Mouse (Mus musculus) intestine, embryonic 15.5 days (tissue): ENCODE results near the gene Mon1a. TPM values are rescaled to one million over a fixed set of nuclear protein-coding genes. Genes with fewer than 3 reads are reported as not detected.

Experiments used
- ATAC-seq: fragments of 200-750 bp; cut with Nextera tagmentation; 2 replicates; pipeline ENCODE4 v1.8.0; 2017; ENCODE audit warnings: moderate TSS enrichment, moderate library complexity
- H3K27ac ChIP-seq: fragments of 300-500 bp; sonication (generic); 2 replicates; pipeline ENCODE4 v1.5.1; 2015; ENCODE audit warnings: mild to moderate bottlenecking, inconsistent platforms
- H3K27me3 ChIP-seq: fragments of 300-500 bp; sonication (generic); replicated peaks from 2 replicates; pipeline ENCODE4 v1.6.1; 2015; ENCODE audit warnings: inconsistent platforms
- H3K36me3 ChIP-seq: fragments of 300-500 bp; sonication (generic); 2 replicates; pipeline ENCODE4 v1.6.1; 2015; ENCODE audit warnings: inconsistent platforms
- H3K4me1 ChIP-seq: fragments of 300-500 bp; sonication (generic); replicated peaks from 2 replicates; pipeline ENCODE4 v1.6.1; 2015; ENCODE audit warnings: inconsistent platforms
- H3K4me2 ChIP-seq: fragments of 300-500 bp; sonication (generic); replicated peaks from 2 replicates; pipeline ENCODE4 v1.6.1; 2015; ENCODE audit warnings: mild to moderate bottlenecking, inconsistent platforms
- H3K4me3 ChIP-seq: fragments of 300-500 bp; sonication (generic); replicated peaks from 2 replicates; pipeline ENCODE4 v1.5.1; 2015; ENCODE audit warnings: inconsistent platforms
- H3K9ac ChIP-seq: fragments of 300-500 bp; sonication (generic); 2 replicates; pipeline ENCODE4 v1.6.1; 2015; ENCODE audit warnings: inconsistent platforms
- H3K9me3 ChIP-seq: fragments of 300-500 bp; sonication (generic); 2 replicates; pipeline ENCODE4 v1.6.1; 2016; ENCODE audit warnings: inconsistent platforms
- WGBS: fragments of 180-500 bp; shearing (Covaris S2); methylation state at CpG from one replicate; pipeline ENCODE4 v1.1.7; 2015; 5-methylcytosine and 5-hydroxymethylcytosine counted together
- polyA plus RNA-seq: library from polyadenylated mRNA; unstranded; fragments of >200 nt; fragmentation: Nextera tagmentation; extraction: Ambion mirVana; gene quantifications from 2 replicates; pipeline ENCODE4 v1.2.1, GENCODE M21; 2015

The Mon1a gene
- polyA plus RNA-seq, 1 experiment from 2014 or later = 18.5 TPM

DNA sequence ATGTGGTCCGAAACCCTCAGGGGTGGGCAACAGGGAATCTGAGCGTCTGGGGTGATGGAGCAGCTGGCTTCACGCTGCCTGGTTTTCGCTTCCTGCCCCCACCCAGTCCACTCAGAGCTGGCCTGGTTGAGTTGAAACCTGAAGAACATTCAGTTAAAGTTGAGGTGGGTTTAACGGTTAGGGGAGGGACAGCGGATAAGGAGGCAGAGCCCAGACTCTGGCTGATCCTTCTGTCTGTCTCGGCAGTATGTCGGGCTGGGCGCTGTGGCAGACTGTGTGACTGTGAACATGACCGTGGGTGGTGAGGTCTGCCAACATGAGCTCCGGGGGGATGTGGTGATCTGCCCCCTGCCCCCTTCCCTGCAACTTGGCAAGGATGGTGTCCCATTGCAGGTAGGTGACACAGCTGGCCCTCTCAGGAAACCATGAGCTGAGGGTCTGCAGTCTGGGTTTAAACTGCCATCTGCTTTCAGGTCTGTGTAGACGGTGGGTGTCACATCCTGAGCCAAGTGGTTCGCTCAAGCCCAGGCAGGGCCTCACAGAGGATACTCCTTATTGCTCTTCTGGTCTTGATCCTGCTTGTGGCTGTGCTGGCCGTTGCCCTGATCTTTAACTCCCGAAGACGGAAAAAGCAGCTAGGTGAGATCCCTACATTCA lies 26.9 kb downstream of the Mon1a start:
- ATAC-seq = no peak
- 75% methylated on average over 16 of the region's 16 CpGs for WGBS
- H3K27me3 ChIP-seq = no peaks in the 10 kb centered on the region
- H3K4me2 ChIP-seq = no peak overlapping the region
- no peak overlapping the region for H3K9ac ChIP-seq
- peaks cover 4% of the 10 kb centered on the region for H3K4me1 ChIP-seq
- H3K4me3 ChIP-seq = no peak overlapping the region
- no peak overlapping the region for H3K27ac ChIP-seq
- H3K9me3 ChIP-seq = no peaks in the 10 kb centered on the region
- H3K36me3 ChIP-seq = peaks cover 23% of the 10 kb centered on the region

DNA sequence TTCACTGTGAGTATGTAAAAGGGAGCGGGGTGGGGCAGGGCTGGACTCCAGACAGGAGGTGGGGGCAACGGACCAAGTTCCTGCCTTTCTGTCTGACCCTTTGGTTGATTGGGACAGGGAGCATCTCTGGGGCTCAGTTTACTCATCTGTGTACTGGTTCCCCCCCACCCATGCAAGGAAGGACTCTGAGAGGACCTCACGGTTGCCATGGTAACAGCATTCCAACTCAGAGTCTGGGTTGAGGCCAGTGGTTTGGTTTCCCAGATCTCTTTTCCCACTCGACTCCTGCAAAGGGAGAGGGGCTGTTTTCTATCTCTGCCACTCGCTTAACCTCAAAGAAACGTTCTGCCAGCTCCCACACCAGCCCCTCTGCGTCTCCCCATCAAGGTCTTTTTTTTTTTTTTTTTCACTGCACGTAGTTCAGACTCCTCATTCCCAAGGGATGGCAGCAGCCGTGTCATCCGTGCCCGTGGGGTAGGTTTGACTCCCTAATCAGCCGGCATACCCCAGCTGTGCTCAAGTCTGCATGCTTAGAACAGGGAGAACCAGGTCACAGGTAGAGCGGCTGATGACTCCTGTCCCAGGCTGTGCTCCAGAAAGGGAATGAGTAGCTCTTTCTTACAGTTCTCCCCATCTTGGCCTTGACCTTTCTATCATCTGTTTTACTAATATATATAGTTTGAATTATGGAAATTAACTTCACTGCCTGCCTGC lies 30.1 kb downstream of the Mon1a start:
- H3K9ac ChIP-seq = no peak overlapping the region
- no peak overlapping the region for H3K4me2 ChIP-seq
- H3K27me3 ChIP-seq = no peaks in the 10 kb centered on the region
- H3K9me3 ChIP-seq = no peaks in the 10 kb centered on the region
- peak; percentile 40; the same call in 1 of the 2 replicates for ATAC-seq
- H3K4me1 ChIP-seq = peaks cover 4% of the 10 kb centered on the region
- no peak overlapping the region; the same call in 1 of the 2 replicates for H3K27ac ChIP-seq
- WGBS = 33% methylated on average over 13 of the region's 13 CpGs
- no peak overlapping the region for H3K4me3 ChIP-seq
- peaks cover 24% of the 10 kb centered on the region for H3K36me3 ChIP-seq

DNA sequence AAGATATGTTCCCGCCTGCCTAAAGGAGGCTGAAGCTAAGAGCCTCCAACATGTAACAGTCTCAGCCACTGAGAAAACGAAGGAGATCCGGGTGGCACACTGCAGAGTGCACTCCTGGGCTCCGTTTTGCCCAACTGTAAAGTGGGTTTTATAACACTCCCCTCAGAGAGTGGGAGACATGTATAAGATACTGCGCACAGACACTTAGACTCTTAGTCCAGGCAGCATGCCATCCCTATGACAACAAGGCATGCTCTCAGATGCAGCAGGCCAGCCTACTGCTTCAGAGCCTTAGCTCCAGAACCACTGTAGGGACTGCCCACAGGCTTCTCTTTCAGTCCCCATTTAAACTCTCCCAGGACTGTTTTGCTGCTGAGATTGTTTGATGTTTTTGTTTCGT lies 30.9 kb downstream of the Mon1a start:
- H3K9me3 ChIP-seq = no peaks in the 10 kb centered on the region
- no peak for ATAC-seq
- 77% methylated on average over 6 of the region's 6 CpGs for WGBS
- no peak overlapping the region for H3K4me2 ChIP-seq
- H3K27ac ChIP-seq = 0 out of 2 replicates have a peak overlapping the region, but pooled peaks have one; percentile 17
- H3K36me3 ChIP-seq = peaks cover 23% of the 10 kb centered on the region
- no peaks in the 10 kb centered on the region for H3K27me3 ChIP-seq
- H3K9ac ChIP-seq = no peak overlapping the region
- peaks cover 5% of the 10 kb centered on the region for H3K4me1 ChIP-seq
- H3K4me3 ChIP-seq = no peak overlapping the region

DNA sequence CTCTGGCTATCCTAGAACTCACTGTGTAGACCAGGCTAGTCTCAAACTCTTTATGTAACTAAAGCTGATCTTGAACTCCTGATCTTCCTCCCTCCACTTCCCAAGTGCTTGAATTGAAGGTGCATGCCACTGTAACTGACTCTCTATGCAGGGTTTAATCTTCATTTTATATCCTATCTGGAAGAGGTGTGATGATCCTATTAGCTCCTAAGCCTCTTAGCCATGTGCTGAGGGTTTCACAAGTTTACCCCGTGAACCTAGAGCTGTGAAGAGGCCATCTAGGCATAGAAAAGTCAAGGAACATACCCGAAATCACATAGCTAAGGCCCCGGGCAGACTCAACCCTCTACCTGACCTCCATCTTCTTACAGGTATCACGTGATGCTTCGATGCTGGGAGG lies 31.5 kb downstream of the Mon1a start:
- no peak for ATAC-seq
- H3K36me3 ChIP-seq = peaks cover 20% of the 10 kb centered on the region
- no peaks in the 10 kb centered on the region for H3K9me3 ChIP-seq
- H3K9ac ChIP-seq = no peak overlapping the region
- H3K4me2 ChIP-seq = no peak overlapping the region
- H3K27ac ChIP-seq = no peak overlapping the region
- H3K4me3 ChIP-seq = no peak overlapping the region
- peaks cover 7% of the 10 kb centered on the region for H3K4me1 ChIP-seq
- H3K27me3 ChIP-seq = no peaks in the 10 kb centered on the region
- 83% methylated on average over 5 of the region's 5 CpGs for WGBS

DNA sequence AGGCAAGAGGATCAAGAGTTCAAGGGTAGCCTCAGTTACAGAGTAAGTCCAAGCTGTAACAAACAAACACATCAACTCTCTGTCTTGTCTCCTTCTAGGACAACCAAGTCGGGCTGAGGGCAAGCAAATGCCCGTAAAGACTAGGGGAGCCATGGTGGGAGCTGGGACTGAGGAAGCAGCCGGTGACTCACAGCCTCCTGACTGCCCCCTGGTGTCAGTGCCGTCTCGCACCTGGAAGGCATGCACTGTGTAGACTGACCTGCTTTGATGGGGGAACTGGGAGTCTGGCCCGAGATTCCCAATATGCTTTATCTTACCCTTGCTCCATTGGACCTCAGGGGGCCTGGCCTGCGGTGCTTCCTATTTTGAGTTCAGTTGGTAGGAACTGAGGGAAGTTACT lies 35.1 kb downstream of the Mon1a start:
- no peak overlapping the region for H3K4me3 ChIP-seq
- 0 out of 2 replicates have a peak, but pooled peaks have one; percentile 54 for ATAC-seq

DNA sequence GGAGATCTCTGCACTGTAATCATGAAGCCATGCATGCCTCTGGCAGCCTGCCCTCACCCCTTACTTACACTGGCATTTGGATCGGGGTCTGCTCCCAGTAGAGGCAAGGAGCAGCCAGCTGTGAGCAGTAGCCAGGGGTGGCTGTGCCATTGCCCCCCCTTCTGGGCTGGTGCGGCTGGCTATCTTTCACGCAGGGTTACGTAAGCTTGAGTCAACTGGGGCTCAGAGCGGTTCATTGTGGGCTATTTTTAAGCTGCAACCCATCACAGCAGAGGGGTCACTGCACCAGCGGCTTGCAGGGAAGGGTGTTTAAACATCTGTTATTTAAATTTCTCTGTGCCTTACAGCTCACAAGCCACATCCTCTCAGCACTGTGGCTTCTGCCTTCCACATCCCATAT lies 36.0 kb downstream of the Mon1a start:
- WGBS = 38% methylated on average over 6 of the region's 6 CpGs
- Histone ChIP-seq H3K4me1 (peaks cover 12% of the 10 kb centered on the region), H3K36me3 (peaks cover 7% of the 10 kb centered on the region; the same call in 1 of the 2 replicates), H3K4me3 (no peak overlapping the region), H3K9ac (no peak overlapping the region), H3K27me3 (no peaks in the 10 kb centered on the region), H3K27ac (no peak overlapping the region), H3K4me2 (no peak overlapping the region), H3K9me3 (no peaks in the 10 kb centered on the region)
- ATAC-seq = no peak

More for the DNA sequence above, 35.1 kb downstream of the Mon1a start:
- Histone ChIP-seq H3K4me1 (peaks cover 5% of the 10 kb centered on the region), H3K27ac (no peak overlapping the region), H3K4me2 (no peak overlapping the region), H3K9ac (no peak overlapping the region), H3K9me3 (no peaks in the 10 kb centered on the region), H3K27me3 (no peaks in the 10 kb centered on the region), H3K36me3 (peaks cover 7% of the 10 kb centered on the region; the same call in 1 of the 2 replicates)
- WGBS = 37% methylated on average over 7 of the region's 7 CpGs

DNA sequence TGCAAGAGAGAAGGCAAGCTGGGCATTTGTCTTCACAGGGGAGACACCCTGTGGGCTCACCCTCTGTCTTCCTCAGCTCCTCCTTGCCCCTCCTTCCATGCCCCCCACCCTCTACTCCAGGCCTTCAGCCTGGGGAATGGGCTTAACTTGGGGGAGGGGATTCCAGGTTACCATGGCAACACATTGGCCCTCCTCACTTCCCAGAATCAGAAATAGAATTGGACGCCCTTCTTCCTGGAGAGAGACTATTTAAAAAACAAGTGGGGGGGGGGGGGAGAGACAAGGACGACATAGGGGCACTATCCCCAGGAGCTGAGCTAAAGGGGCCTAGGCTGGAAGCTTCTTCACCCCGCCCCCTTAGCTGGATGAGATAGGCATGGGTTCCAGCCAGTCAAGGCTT lies 37.3 kb downstream of the Mon1a start:
- 61% methylated on average over 3 of the region's 3 CpGs for WGBS
- no peak for ATAC-seq
- no peak overlapping the region for H3K9ac ChIP-seq

DNA sequence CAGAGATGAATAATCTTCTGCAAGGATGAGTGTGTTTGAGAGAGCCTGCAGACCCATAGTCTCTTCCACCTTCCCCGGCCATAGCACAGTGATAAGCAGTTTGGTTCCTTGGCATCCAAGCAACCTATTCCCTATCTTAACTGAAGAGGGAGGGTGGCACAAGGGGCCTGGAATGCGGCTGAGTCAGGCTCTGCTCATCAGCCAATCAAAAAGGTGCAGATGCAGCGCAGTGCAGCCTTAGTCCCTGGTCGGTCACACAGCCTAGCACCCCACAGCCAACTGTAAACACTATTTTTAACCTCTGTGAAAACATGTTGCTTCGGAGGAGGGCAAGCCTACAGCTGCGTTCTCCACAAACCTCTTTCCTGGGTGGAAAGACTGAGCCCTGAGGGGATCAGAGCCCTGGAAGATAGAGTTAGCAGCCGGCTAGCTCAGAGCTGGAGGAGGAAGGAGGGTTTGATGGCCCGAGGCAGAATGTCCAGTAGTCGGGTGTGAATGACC lies 39.0 kb downstream of the Mon1a start:
- no peaks in the 10 kb centered on the region for H3K27me3 ChIP-seq
- ATAC-seq = no peak
- H3K9ac ChIP-seq = no peak overlapping the region
- H3K27ac ChIP-seq = no peak overlapping the region
- H3K4me1 ChIP-seq = peaks cover 15% of the 10 kb centered on the region
- H3K4me3 ChIP-seq = no peak overlapping the region
- no peaks in the 10 kb centered on the region for H3K36me3 ChIP-seq
- WGBS = 41% methylated on average over 9 of the region's 9 CpGs
- H3K4me2 ChIP-seq = no peak overlapping the region
- no peaks in the 10 kb centered on the region for H3K9me3 ChIP-seq

More for the DNA sequence above, 37.3 kb downstream of the Mon1a start:
- Histone ChIP-seq H3K9me3 (no peaks in the 10 kb centered on the region), H3K4me3 (no peak overlapping the region), H3K4me1 (peaks cover 12% of the 10 kb centered on the region), H3K4me2 (no peak overlapping the region), H3K27ac (no peak overlapping the region), H3K27me3 (no peaks in the 10 kb centered on the region), H3K36me3 (peaks cover 7% of the 10 kb centered on the region; the same call in 1 of the 2 replicates)

DNA sequence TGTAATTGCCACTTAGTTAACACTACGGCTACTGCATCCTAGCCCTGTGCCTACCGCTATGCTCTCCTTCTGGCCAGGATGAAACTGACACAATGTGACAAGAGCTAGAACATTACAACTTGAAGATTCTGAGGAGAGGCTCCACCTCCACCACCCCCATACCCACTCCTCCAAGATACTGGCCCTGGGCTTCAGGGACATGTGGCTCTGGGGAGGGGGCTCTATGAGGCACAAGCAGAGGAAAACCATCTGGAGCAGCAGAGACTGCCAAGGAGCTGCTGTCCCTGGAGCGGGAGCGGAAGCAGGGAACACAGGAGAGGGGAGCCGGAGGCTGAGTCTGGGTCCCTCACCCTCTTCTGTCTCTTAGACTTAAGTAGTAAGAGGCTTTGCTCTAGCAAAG lies 39.8 kb downstream of the Mon1a start:
- H3K4me2 ChIP-seq = no peak overlapping the region
- no peak for ATAC-seq
- no peak overlapping the region for H3K27ac ChIP-seq
- no peaks in the 10 kb centered on the region for H3K9me3 ChIP-seq
- H3K4me1 ChIP-seq = peaks cover 17% of the 10 kb centered on the region
- no peak overlapping the region for H3K4me3 ChIP-seq
- WGBS = 55% methylated on average over 5 of the region's 5 CpGs
- H3K9ac ChIP-seq = no peak overlapping the region
- H3K27me3 ChIP-seq = no peaks in the 10 kb centered on the region
- H3K36me3 ChIP-seq = no peaks in the 10 kb centered on the region

DNA sequence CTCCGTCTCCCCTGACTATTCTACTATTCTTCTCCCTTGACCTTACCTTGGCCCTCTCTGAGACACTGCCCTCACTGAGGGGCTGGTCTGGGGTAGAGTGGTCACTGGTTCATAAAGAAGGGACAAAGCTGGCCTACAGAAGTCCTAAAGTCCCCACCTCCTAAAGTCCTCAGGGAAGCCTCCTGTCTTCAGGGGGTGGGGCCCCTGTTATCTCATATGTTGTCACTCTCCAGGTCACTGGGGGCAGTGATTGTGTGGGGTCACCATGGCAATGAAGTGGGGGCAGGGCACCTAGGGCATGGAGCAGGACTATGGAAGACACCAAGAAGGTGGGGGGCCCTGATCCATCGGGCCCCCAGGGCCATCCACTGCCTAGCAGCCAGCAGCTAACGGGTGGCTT lies 40.2 kb downstream of the Mon1a start, which contains the start of gene Actl11:
Gene Actl11 (plus strand): TSS at position 301 of the 400 bp plus-strand sequence.
- Histone ChIP-seq H3K4me2 (no peak within 1 kb of the TSS), H3K9ac (no peak within 1 kb of the TSS), H3K36me3 (no peaks in the 10 kb centered on the region), H3K27me3 (no peaks in the 10 kb centered on the region), H3K9me3 (no peaks in the 10 kb centered on the region), H3K4me3 (no peak within 1 kb of the TSS), H3K4me1 (peaks cover 17% of the 10 kb centered on the region), H3K27ac (no peak within 1 kb of the TSS)
- no peak for ATAC-seq
- 79% methylated on average over 3 of the region's 3 CpGs for WGBS

DNA sequence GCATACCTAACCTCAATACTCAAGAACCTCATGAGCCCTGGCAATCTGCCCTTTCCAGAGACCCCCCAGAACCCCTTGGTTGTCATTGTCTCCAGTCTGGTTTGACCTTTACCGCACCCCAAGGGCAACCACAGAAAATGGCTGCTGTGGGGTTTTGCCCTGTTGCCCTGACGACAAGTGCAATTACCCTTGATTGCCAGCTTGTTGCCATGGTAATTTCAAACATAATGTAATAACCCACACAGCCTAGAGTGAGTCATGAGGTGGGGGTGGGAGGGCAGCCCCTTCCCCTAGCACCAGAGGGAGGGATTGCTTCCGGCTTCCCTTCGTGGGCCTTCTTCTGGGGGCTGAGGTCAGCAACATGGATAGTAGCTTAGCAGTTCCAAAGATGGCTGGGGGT lies 44.3 kb downstream of the Mon1a start:
- peak; percentile 37; the same call in 1 of the 2 replicates for ATAC-seq
- peaks cover 18% of the 10 kb centered on the region for H3K27me3 ChIP-seq
- WGBS = 57% methylated on average over 4 of the region's 4 CpGs
- H3K27ac ChIP-seq = no peak overlapping the region
- H3K9me3 ChIP-seq = no peaks in the 10 kb centered on the region
- H3K9ac ChIP-seq = no peak overlapping the region
- no peak overlapping the region for H3K4me3 ChIP-seq
- peaks cover 26% of the 10 kb centered on the region for H3K4me1 ChIP-seq
- no peak overlapping the region for H3K4me2 ChIP-seq
- H3K36me3 ChIP-seq = no peaks in the 10 kb centered on the region

DNA sequence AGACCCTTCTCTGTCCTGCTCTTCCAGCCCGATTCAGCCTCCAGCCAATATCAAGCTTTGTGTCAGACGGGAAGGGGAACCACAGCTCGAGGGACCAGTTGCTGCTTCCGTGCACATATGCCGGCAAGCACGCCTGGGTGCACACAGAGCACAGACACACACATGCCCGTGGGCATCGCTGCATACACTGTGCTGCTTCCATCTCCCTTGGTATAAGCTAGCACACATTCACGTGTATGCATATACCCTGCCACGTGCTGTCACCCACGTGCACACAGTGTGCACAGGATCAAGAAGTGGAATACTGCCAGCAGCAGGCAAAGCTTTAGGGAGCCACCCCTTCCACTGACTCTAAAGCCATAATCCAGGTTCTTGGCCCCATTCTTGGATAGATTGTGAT lies 46.2 kb downstream of the Mon1a start:
- ATAC-seq = no peak
- H3K36me3 ChIP-seq = no peaks in the 10 kb centered on the region
- 87% methylated on average over 11 of the region's 11 CpGs for WGBS
- H3K27me3 ChIP-seq = peaks cover 23% of the 10 kb centered on the region
- H3K4me2 ChIP-seq = no peak overlapping the region
- no peak overlapping the region for H3K4me3 ChIP-seq
- H3K27ac ChIP-seq = no peak overlapping the region
- H3K9me3 ChIP-seq = no peaks in the 10 kb centered on the region
- no peak overlapping the region for H3K9ac ChIP-seq
- peaks cover 17% of the 10 kb centered on the region for H3K4me1 ChIP-seq
